17 mouse cellular contexts compared by ENCODE assay signal in genomic region chr1:52506211-52506610, GRCm38 (mm10).
"Had no signal": no experiment of that assay in that cellular context is flagged by ENCODE, and none has a peak within 500 bp of the region (broad histone marks: within the 10 kb centered on the region; RNA-seq: fewer than 3 reads in every experiment).

No protein-coding gene starts in this region.

- H3K27ac ChIP-seq: liver, embryonic 14.5 days; lung, embryonic 15.5 days; macrophage; midbrain, embryonic 13.5 days; midbrain, embryonic 15.5 days; neural tube, embryonic 12.5 days had no signal

- H3K4me1 ChIP-seq: midbrain, embryonic 13.5 days; midbrain, embryonic 15.5 days; neural tube, embryonic 12.5 days had no signal

- ATAC-seq: lung, postnatal 0 days; midbrain, embryonic 13.5 days; midbrain, embryonic 15.5 days had no signal

- H3K27me3 ChIP-seq: lung, embryonic 15.5 days; megakaryocyte, embryonic 14.5 days; midbrain, embryonic 15.5 days; neural tube, embryonic 12.5 days had no signal

- H3K4me2 ChIP-seq: lung, embryonic 15.5 days; midbrain, embryonic 11.5 days; midbrain, embryonic 13.5 days; midbrain, embryonic 15.5 days; neural tube, embryonic 12.5 days had no signal

- H3K9me3 ChIP-seq: lung, embryonic 15.5 days; midbrain, embryonic 13.5 days; midbrain, embryonic 15.5 days; neural tube, embryonic 12.5 days had no signal

- H3K36me3 ChIP-seq: lung, embryonic 15.5 days; midbrain, embryonic 13.5 days; midbrain, embryonic 15.5 days; neural tube, embryonic 12.5 days had no signal

- H3K9ac ChIP-seq: liver, embryonic 14.5 days; lung, embryonic 15.5 days; midbrain, embryonic 13.5 days; midbrain, embryonic 15.5 days; neural tube, embryonic 12.5 days had no signal

- H3K4me3 ChIP-seq: lung, embryonic 15.5 days; megakaryocyte, embryonic 14.5 days; midbrain, embryonic 13.5 days; midbrain, embryonic 15.5 days; neural tube, embryonic 12.5 days had no signal

- DNase-seq: lung, adult 2 months; lung, postnatal 14 days; lung, postnatal 36 days; right cerebral cortex, postnatal 14 days; spleen, adult 18-20 months; thymus, adult 2 months; thymus, postnatal 25 days; thymus, postnatal 4 days had no signal
